Mouse (Mus musculus) gastrocnemius, postnatal 10 days (tissue): ENCODE results near the gene Cfap99. TPM values are rescaled to one million over a fixed set of nuclear protein-coding genes. Genes with fewer than 3 reads are reported as not detected.

Source experiments
- DNase-seq: peaks from one replicate; pipeline ENCODE4 v3.0.0; 2021; ENCODE audit warnings: mixed read lengths
- total RNA-seq, 2 experiments: library from RNA; stranded (reverse); gene quantifications; 2 replicates each; pipeline ENCODE4 v1.2.3; 2021

The Cfap99 gene
- total RNA-seq, 2 experiments from 2014 or later, result 0.12 TPM; not detected in 1

- no peak for DNase-seq
Measured at GRCm38 (mm10) chr5:34278058-34278457, 10.3 kb upstream of the Cfap99 start.

GRCm38 (mm10) chr5:34279214-34279613 lies 9.2 kb upstream of the Cfap99 start:
- DNase-seq, result no peak

GRCm38 (mm10) chr5:34280976-34281375 lies 7.4 kb upstream of the Cfap99 start:
- no peak for DNase-seq

- no peak for DNase-seq
Measured at GRCm38 (mm10) chr5:34283355-34283754, 5.0 kb upstream of the Cfap99 start.

- no peak for DNase-seq
Measured at GRCm38 (mm10) chr5:34284156-34284750, 4.1 kb upstream of the Cfap99 start.

GRCm38 (mm10) chr5:34285285-34285684 lies 3.1 kb upstream of the Cfap99 start:
- no peak for DNase-seq

GRCm38 (mm10) chr5:34286516-34286915 lies 1.9 kb upstream of the Cfap99 start:
- DNase-seq, result no peak

- peak; percentile 17 for DNase-seq
Measured at GRCm38 (mm10) chr5:34287001-34287837, 1.2 kb upstream of the Cfap99 start.

- DNase-seq, result no peak
Measured at GRCm38 (mm10) chr5:34287838-34288145, 608 bp upstream of the Cfap99 start.

GRCm38 (mm10) chr5:34289286-34289685 lies 886 bp downstream of the Cfap99 start:
- DNase-seq, result no peak

- no peak for DNase-seq
Measured at GRCm38 (mm10) chr5:34293363-34293762, 5.0 kb downstream of the Cfap99 start.

- DNase-seq, result no peak
Measured at GRCm38 (mm10) chr5:34294696-34295095, 6.3 kb downstream of the Cfap99 start.

GRCm38 (mm10) chr5:34295141-34295540 lies 6.7 kb downstream of the Cfap99 start:
- no peak for DNase-seq

GRCm38 (mm10) chr5:34298061-34298460 lies 9.7 kb downstream of the Cfap99 start:
- no peak for DNase-seq

- DNase-seq, result no peak
Measured at GRCm38 (mm10) chr5:34298937-34299535, 10.6 kb downstream of the Cfap99 start.

- DNase-seq, result no peak
Measured at GRCm38 (mm10) chr5:34302377-34302776, 14.0 kb downstream of the Cfap99 start.

- no peak for DNase-seq
Measured at GRCm38 (mm10) chr5:34309016-34309415, 20.6 kb downstream of the Cfap99 start.

- no peak for DNase-seq
Measured at GRCm38 (mm10) chr5:34319491-34320034, 31.2 kb downstream of the Cfap99 start.

- DNase-seq, result no peak
Measured at GRCm38 (mm10) chr5:34321236-34321635, 32.8 kb downstream of the Cfap99 start.

GRCm38 (mm10) chr5:34325286-34325685 lies 36.9 kb downstream of the Cfap99 start:
- DNase-seq, result no peak

GRCm38 (mm10) chr5:34326249-34326691 lies 37.9 kb downstream of the Cfap99 start:
- DNase-seq, result no peak

GRCm38 (mm10) chr5:34326875-34327576 lies 38.6 kb downstream of the Cfap99 start:
- peak; percentile 25 for DNase-seq

GRCm38 (mm10) chr5:34330136-34330535 lies 41.7 kb downstream of the Cfap99 start:
- DNase-seq, result no peak
